Mouse (Mus musculus) G1E (cell line): ENCODE data around the gene Sprr1b.

Experiments used
- CTCF ChIP-seq: IDR thresholded peaks from 2 replicates; pipeline ENCODE4 v1.5.1; 2012; ENCODE audit warnings: low read depth, low read length, inconsistent platforms, mixed read lengths
- GATA1 ChIP-seq: IDR thresholded peaks from 2 replicates; pipeline ENCODE4 v1.6.1; 2012; ENCODE audit warnings: borderline replicate concordance, low read length, inconsistent platforms, mixed read lengths
- TAL1 ChIP-seq: conservative IDR thresholded peaks from 2 replicates; pipeline ENCODE4 v1.6.1; 2012; ENCODE audit warnings: low read depth, low read length, inconsistent platforms, mixed read lengths

DNA sequence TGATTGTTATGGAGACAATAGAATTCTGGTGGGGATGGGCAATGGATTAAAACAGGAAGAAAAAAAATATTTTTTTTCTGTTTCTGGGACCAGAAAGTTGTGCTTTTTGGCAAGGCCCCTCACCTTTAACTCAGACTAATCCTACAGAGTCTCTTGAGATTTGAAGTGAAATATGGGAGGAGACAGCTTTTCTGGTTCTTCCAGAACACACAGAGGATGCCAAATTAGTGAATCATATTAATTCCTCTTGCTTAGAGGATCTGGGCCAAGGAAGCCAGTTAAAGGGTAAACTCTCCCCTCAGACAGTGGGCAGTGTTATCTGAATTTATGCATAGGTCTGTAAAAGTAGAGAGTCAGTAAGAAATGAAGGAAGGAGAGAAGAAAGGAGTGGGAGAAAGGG is 28.8 kb upstream of the Sprr1b start:
- no peak for TF ChIP-seq CTCF
- no peak for TF ChIP-seq GATA1
- TF ChIP-seq TAL1 = no peak
